Mouse (Mus musculus): ENCODE results near the gene Tex30.

GRCm38 (mm10) chr1:44063439-44063838 is 38.8 kb downstream of the Tex30 start:
- no peak for TF ChIP-seq CTCF (IDR thresholded peaks at IDR 0.05; ENCODE audit: low read depth)
- no peak for TF ChIP-seq EP300 (IDR thresholded peaks at IDR 0.05; ENCODE audit: low read depth)

Data from liver, postnatal 0 days (tissue).